Mouse (Mus musculus): ENCODE measurements around the gene Gm13420.

DNA sequence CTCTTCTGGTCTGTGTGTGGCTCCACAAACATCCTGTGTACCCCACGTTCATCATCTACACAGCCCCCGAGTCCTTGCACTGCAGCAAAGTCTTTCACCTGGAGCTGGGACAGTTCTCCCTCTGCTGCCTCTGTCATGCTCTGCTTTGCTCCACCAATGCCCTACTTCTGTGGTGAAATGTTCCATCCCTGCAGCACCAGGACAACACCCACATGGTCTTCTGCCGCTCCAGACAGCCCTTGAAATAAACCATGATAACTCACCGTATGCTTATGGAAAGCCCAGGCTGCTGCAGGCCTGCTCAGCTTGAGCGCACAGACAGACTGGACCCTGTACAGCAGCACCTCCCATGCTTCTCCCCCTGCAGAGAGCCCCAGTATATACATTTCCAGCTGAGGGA is 37.4 kb downstream of the Gm13420 start:
- no peak for TF ChIP-seq CTCF (IDR thresholded peaks at IDR 0.05; ENCODE audit: insufficient read depth, low read length)
- no peak for TF ChIP-seq POLR2A (IDR thresholded peaks at IDR 0.05; ENCODE audit: borderline replicate concordance, extremely low read depth, low read depth, low read length)

All from lung, adult 2 months (tissue).